Mouse (Mus musculus): ENCODE results near the gene Kcnj8. TPM values are rescaled to one million over a fixed set of nuclear protein-coding genes. Genes with fewer than 3 reads are reported as not detected.

The Kcnj8 gene
- polyA plus RNA-seq (2012; fragmentation: generic; extraction: Trizol): under 1 TPM in 1 of 2 experiments, not detected in 1; 0.01 TPM

GRCm38 (mm10) chr6:142571055-142571618 lies at the start of gene Kcnj8:
Gene Kcnj8 (minus strand): TSS chr6:142571614.

Other genes starting within 250 kb of the Kcnj8 start
- gene Slco1a5, start 248.6 kb downstream of the Kcnj8 start, polyA plus RNA-seq (2012; fragmentation: generic; extraction: Trizol): under 1 TPM; 0.04 to 0.19 TPM
- gene Pyroxd1, start 226.0 kb downstream of the Kcnj8 start, polyA plus RNA-seq (2012; fragmentation: generic; extraction: Trizol): 1 to 10 TPM in 1 of 2 experiments, under 1 TPM in 1; 0.26 to 3.3 TPM
- gene Recql, start 184.5 kb downstream of the Kcnj8 start, polyA plus RNA-seq (2012; fragmentation: generic; extraction: Trizol): 1 to 10 TPM; 2.2 to 9.5 TPM
- 10 to 100 TPM in 1 of 2 experiments, 1 to 10 TPM in 1; 7.2 to 15.8 TPM for gene Golt1b, start 184.4 kb downstream of the Kcnj8 start, polyA plus RNA-seq (2012; fragmentation: generic; extraction: Trizol)
- under 1 TPM; 0.06 to 0.54 TPM for gene Spx, start 158.2 kb downstream of the Kcnj8 start, polyA plus RNA-seq (2012; fragmentation: generic; extraction: Trizol)
- gene Gys2, start 98.5 kb downstream of the Kcnj8 start, polyA plus RNA-seq (2012; fragmentation: generic; extraction: Trizol): not detected
- gene Ldhb, start 63.7 kb downstream of the Kcnj8 start, polyA plus RNA-seq (2012; fragmentation: generic; extraction: Trizol): 100 to 1,000 TPM in 1 of 2 experiments, 10 to 100 TPM in 1; 25.1 to 109 TPM
- gene Abcc9, start 130.7 kb upstream of the Kcnj8 start, polyA plus RNA-seq (2012; fragmentation: generic; extraction: Trizol): not detected
- 10 to 100 TPM; 11.9 to 21.7 TPM for gene Cmas, start 185.1 kb upstream of the Kcnj8 start, polyA plus RNA-seq (2012; fragmentation: generic; extraction: Trizol)
- not detected for gene Sult6b2, start 232.9 kb upstream of the Kcnj8 start, polyA plus RNA-seq (2012; fragmentation: generic; extraction: Trizol)

Measured in C3H10T1/2 (cell line).